Mouse (Mus musculus) testis, adult 2 months (tissue): ENCODE measurements at regions not wholly inside any gene's neighbourhood (a gene's known extent, or its start where the extent isn't known, plus 50 kb on each side); places are given as distances from the start of the nearest gene placed in this dataset.

Experiments
- CTCF ChIP-seq: fragments of 200-500 bp; IDR thresholded peaks from 2 replicates; pipeline ENCODE4 v1.5.1; 2012; ENCODE audit warnings: low read depth, mild to moderate bottlenecking, inconsistent platforms, low read length, moderate library complexity; ENCODE audit not compliant: control insufficient read depth, insufficient read depth, insufficient replicate concordance
- POLR2A ChIP-seq: fragments of 200-500 bp; IDR thresholded peaks from 2 replicates; pipeline ENCODE4 v1.6.1; 2012; ENCODE audit warnings: low read depth, mild to moderate bottlenecking, inconsistent platforms, low read length, moderate library complexity; ENCODE audit not compliant: control insufficient read depth

DNA sequence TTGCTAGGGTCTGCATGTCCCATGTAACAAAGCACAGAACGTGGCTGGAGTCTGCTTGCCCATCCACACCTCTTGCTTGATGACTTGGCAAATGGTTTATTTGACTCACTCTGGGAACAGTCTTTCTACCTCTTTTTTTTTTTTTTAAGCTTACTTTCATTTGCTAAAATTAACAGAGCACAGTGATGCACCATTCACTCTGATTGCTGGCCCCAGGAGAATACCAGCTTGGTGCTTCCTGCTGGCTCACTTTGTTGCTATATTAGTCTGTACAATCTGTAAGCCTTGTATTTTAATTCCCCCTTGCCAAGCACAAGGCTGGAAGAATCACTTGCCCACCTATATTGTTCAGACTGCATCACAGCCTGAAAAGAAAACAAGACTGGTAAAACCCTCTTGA lies 521.4 kb upstream of the Atp11b start:
- TF ChIP-seq POLR2A (no peak), CTCF (no peak)
